Mouse (Mus musculus) adrenal gland, adult 2 months (tissue): ENCODE results near the gene Elac2. TPM values are rescaled to one million over a fixed set of nuclear protein-coding genes. Genes with fewer than 3 reads are reported as not detected.

Source experiments
- DNase-seq: peaks from one replicate; pipeline ENCODE4 v3.0.0; 2021
- polyA plus RNA-seq: library from polyadenylated mRNA; depleted of rRNA; stranded (reverse); fragments of >200 nt; gene quantifications from 2 replicates; pipeline ENCODE4 v1.2.3, GENCODE M21; 2012; rRNA removed
- total RNA-seq, 2 experiments: library from RNA; stranded (reverse); gene quantifications; 2 replicates each; pipeline ENCODE4 v1.2.3; 2021

Gene Elac2
- total and polyA plus RNA-seq, 3 experiments, result 30.4 to 47.9 (median 45.3) TPM

DNA sequence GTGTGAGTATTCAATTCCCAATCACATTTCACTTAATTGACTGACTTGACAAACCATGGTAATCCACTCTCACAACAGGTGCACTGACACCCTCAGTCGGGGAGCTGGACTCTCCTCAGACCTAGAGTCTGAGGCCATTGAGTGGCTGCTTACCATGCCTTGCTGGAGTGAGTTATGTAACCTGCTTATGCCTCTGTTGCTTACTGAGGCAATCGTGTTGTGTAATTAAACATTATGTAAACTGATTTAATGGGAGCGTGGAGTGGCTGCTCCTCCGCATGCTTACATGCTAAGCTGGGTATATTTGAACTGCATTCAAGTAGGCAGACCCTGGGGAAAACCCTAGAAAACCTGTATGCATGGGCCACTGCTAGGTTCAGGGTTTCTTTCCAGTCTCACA is 41.9 kb downstream of the Elac2 start:
- no peak for DNase-seq

DNA sequence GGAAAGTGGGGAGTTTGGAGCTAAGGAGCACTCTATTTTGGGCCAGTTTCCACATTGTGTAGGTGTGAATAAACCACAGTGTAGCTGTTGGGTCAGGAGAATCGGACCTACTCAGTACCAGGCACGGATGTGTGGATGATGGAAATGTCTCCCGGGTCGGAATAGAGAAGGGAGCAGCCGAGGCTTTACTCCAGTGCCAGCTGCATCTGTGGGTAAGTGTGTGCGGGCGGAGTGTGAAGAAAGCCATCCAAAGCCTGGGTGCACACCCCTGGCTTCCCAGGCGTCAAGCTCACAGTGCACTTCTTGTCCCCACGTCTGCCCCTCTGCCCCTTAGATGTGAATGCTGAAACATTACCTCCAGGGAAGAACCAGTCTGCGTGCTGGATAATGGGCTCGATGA is 43.9 kb downstream of the Elac2 start:
- DNase-seq, result no peak

GRCm38 (mm10) chr11:65028049-65028448 is 49.2 kb downstream of the Elac2 start:
- no peak for DNase-seq

GRCm38 (mm10) chr11:65030201-65030600 is 51.4 kb downstream of the Elac2 start:
- no peak for DNase-seq

- no peak for DNase-seq
These were observed 53.4 kb downstream of the Elac2 start for GRCm38 (mm10) chr11:65032221-65032620.

- no peak for DNase-seq
These were observed 60.2 kb downstream of the Elac2 start for GRCm38 (mm10) chr11:65038996-65039395.

- no peak for DNase-seq
These were observed 60.8 kb downstream of the Elac2 start for GRCm38 (mm10) chr11:65039517-65040095.

GRCm38 (mm10) chr11:65040556-65040955 is 61.7 kb downstream of the Elac2 start:
- DNase-seq, result no peak

DNA sequence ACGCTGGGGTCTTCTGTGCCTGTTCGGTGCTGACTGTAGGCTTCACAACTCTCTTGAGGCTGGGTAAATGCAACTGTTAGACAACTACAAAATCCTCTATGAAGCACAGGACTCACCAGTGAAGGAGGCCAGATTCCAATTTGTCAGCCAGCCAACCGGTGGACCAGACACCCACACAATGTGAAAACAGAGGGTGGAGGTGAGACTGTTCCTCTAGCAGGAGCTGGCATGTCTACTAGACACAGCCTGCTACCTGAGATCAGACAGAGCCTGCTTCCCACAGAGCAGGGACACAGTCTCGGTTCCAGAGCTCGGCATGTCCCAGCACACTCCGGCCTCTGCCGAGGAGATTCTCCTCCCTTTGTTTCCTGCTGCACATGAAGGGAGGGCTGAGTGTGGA is 70.3 kb downstream of the Elac2 start:
- no peak for DNase-seq

DNA sequence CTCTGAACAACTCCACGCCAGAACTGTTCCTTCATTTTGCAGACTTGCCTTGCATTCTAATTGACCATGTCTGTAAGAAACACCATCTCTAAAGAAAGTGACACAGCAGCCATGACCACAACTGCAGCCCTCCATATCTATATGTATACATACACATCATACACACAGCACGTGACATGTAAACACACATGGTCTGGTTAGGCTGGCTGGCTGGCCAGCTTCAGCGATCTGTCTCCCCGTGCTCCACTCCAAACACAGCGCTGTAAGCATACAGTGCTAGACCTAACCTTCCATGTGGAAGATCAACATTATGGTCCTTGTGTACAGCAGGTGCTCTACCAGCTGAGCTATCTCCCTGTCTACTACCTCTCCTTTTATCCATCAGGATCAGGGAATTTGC is 72.0 kb downstream of the Elac2 start:
- no peak for DNase-seq

Other genes with a start within 250 kb of the Elac2 start
- not detected for gene 1700086D15Rik, start 180.9 kb downstream of the Elac2 start, total RNA-seq
- gene 1700086D15Rik, start 180.9 kb downstream of the Elac2 start, polyA plus RNA-seq, result not detected in 2 replicates
- gene Arhgap44, start 183.9 kb downstream of the Elac2 start, total RNA-seq, result 10 to 100 TPM in 1 of 2 experiments, 1 to 10 TPM in 1; 6.8 to 15.5 TPM
- gene Arhgap44, start 183.9 kb downstream of the Elac2 start, polyA plus RNA-seq, result 4.8 and 5.0 TPM in 2 replicates